ENCODE assay signal across 8 mouse cellular contexts in the genomic region with DNA sequence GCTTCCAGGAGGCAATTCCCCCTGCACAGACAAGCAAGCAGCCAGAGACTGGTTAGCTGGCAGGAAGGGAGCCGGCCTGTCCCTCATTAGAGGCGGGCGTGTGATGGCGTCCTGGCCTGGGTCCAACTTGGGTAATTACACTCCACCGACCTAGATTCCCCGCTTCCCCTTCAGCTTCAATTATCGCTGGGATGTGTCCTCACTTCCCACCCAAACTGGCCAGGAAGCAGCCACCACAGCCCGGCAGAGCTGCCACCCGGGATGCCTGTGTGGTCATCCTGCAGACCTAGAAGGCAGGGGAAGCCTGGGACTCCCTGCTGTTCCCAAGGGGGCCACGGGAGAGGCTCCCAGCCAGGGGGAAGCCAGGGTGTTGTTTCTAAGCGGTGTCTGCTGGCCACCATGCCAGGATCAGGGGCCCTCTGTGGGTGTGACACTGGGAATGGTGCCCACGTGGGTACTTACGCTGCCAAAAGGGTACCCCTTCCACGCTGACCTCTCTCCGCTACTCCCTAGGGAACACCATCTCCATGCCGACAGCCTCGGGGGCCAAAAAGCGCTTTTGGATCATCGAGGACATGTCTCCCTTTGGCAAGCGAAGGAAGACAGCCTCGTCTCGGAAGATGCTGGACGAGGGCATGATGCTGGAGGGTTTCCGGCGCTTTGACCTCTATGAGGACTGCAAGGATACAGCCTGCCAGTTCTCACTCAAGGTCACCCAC.
DNase-seq lines count a peak whose midpoint lies in the region; ATAC-seq lines count a peak whose summit lies in the region.

No protein-coding gene starts in this region.

- 25% methylated on average over 25 of the region's 25 CpGs for WGBS in forebrain, embryonic 13.5 days
- WGBS in heart, embryonic 14.5 days = 27% methylated on average over 25 of the region's 25 CpGs
- WGBS in stomach, embryonic 14.5 days = 53% methylated on average over 25 of the region's 25 CpGs

- peak overlapping the region; percentile 85 for H3K4me2 ChIP-seq in forebrain, embryonic 13.5 days
- H3K4me2 ChIP-seq in heart, embryonic 14.5 days (ENCODE audit: low read length) = peak overlapping the region; percentile 55; the same call in 1 of the 2 replicates
- peak overlapping the region; percentile 50; the same call in 1 of the 2 replicates for H3K4me2 ChIP-seq in stomach, embryonic 14.5 days (replicated peaks; ENCODE audit: low read depth, low read length)

- H3K9ac ChIP-seq in forebrain, embryonic 13.5 days = peak overlapping the region; percentile 40; the same call in 1 of the 2 replicates
- H3K9ac ChIP-seq in heart, embryonic 14.5 days (ENCODE audit: low read length) = peak overlapping the region; percentile 52
- H3K9ac ChIP-seq in stomach, embryonic 14.5 days (replicated peaks; ENCODE audit: low read depth, low read length) = no peak overlapping the region

- H3K4me3 ChIP-seq in forebrain, embryonic 13.5 days = peak overlapping the region; percentile 44
- no peak overlapping the region; a peak in 1 of 4 replicates for H3K4me3 ChIP-seq in heart, embryonic 14.5 days (ENCODE audit: control insufficient read depth in 1 of 2, insufficient read depth in 1 of 2, low read depth in 1 of 2, low read length in 2 of 2)
- 0 out of 2 replicates have a peak overlapping the region, but pooled peaks have one; percentile 21 for H3K4me3 ChIP-seq in stomach, embryonic 14.5 days (ENCODE audit: low read depth, low read length)

- DNase-seq in left cerebral cortex, adult 18-20 months (ENCODE audit: low spot score in 2 of 2) = peak; percentile 44 to 67
- DNase-seq in left cerebral cortex, adult 8-10 months (ENCODE audit: low spot score in 2 of 2) = no peak
- DNase-seq in kidney, postnatal 36 days = peak; percentile 57 to 68
- peak; percentile 87 for DNase-seq in lung, postnatal 10 days
- no peak for DNase-seq in spleen, postnatal 10 days (ENCODE audit: low spot score in 2 of 2)

- ATAC-seq in forebrain, embryonic 13.5 days = peak; percentile 77
- 0 out of 2 replicates have a peak, but pooled peaks have one; percentile 27 for ATAC-seq in heart, embryonic 14.5 days (ENCODE audit: insufficient number of reproducible peaks, insufficient read depth, low FRiP score, low read depth)
- no peak for ATAC-seq in stomach, embryonic 14.5 days (ENCODE audit: insufficient number of reproducible peaks, insufficient read depth, low FRiP score, low read depth)

- H3K27ac ChIP-seq in forebrain, embryonic 13.5 days = peak overlapping the region; percentile 40
- peak overlapping the region; percentile 35 to 82 for H3K27ac ChIP-seq in heart, embryonic 14.5 days (replicated peaks in 1 of 2; ENCODE audit: control insufficient read depth in 1 of 2, insufficient read depth in 1 of 2, low read depth in 2 of 2, low read length in 2 of 2)
- no peak overlapping the region for H3K27ac ChIP-seq in stomach, embryonic 14.5 days (ENCODE audit: low read length)

- no peaks in the 10 kb centered on the region for H3K9me3 ChIP-seq in forebrain, embryonic 13.5 days (replicated peaks)
- H3K9me3 ChIP-seq in heart, embryonic 14.5 days (ENCODE audit: control insufficient read depth, low read length) = no peaks in the 10 kb centered on the region
- H3K9me3 ChIP-seq in stomach, embryonic 14.5 days (ENCODE audit: control insufficient read depth, low read depth, low read length) = no peaks in the 10 kb centered on the region

- H3K36me3 ChIP-seq in forebrain, embryonic 13.5 days (ENCODE audit: poor library complexity, severe bottlenecking) = no peaks in the 10 kb centered on the region
- peaks cover 79% of the 10 kb centered on the region for H3K36me3 ChIP-seq in heart, embryonic 14.5 days (ENCODE audit: control insufficient read depth, insufficient read depth, low read length)
- H3K36me3 ChIP-seq in stomach, embryonic 14.5 days (ENCODE audit: control insufficient read depth, insufficient read depth, low read length) = no peaks in the 10 kb centered on the region; the same call in 1 of the 2 replicates

- H3K4me1 ChIP-seq in forebrain, embryonic 13.5 days = peaks cover 56% of the 10 kb centered on the region
- H3K4me1 ChIP-seq in heart, embryonic 14.5 days (ENCODE audit: control insufficient read depth in 2 of 2, insufficient read depth in 2 of 2, low read length in 2 of 2) = peaks cover 28 to 46% of the 10 kb centered on the region in 2 experiments
- H3K4me1 ChIP-seq in stomach, embryonic 14.5 days (ENCODE audit: control insufficient read depth, insufficient read depth, low read length) = peaks cover 32% of the 10 kb centered on the region

- peaks cover 58% of the 10 kb centered on the region for H3K27me3 ChIP-seq in forebrain, embryonic 13.5 days
- peaks cover 21% of the 10 kb centered on the region for H3K27me3 ChIP-seq in heart, embryonic 14.5 days (ENCODE audit: control insufficient read depth, insufficient read depth, low read length)
- peaks cover 8% of the 10 kb centered on the region; the same call in 1 of the 2 replicates for H3K27me3 ChIP-seq in stomach, embryonic 14.5 days (ENCODE audit: control insufficient read depth, insufficient read depth, low read length)

Comparison
In these comparisons a context has a peak if more than half of its experiments do, and no peak if none do; other contexts are left out.
1. DNase-seq: peak in left cerebral cortex, adult 18-20 months (2 of 2), kidney, postnatal 36 days (2 of 2) and lung, postnatal 10 days (single experiment); none in left cerebral cortex, adult 8-10 months (0 of 2) and spleen, postnatal 10 days (0 of 2).
2. H3K4me3 ChIP-seq: peak in forebrain, embryonic 13.5 days (single experiment) and stomach, embryonic 14.5 days (single experiment); none in heart, embryonic 14.5 days (0 of 2).
3. Peak in every context shown above with its lines, with median percentiles within 50 percentile points of each other: H3K4me2 ChIP-seq.